25 mouse cellular contexts compared by ENCODE assay signal in genomic region chr4:139807820-139808219, GRCm38 (mm10). TPM values are rescaled to one million over a fixed set of nuclear protein-coding genes. Genes with fewer than 3 reads are reported as not detected.
DNase-seq lines count a peak whose midpoint lies in the region; ATAC-seq and TF ChIP-seq lines count a peak whose summit lies in the region.
"Had no signal": no experiment of that assay in that cellular context is flagged by ENCODE, and none has a peak within 500 bp of the region (broad histone marks: within the 10 kb centered on the region; RNA-seq: fewer than 3 reads in every experiment).

No protein-coding gene starts in this region.

- H3K4me3 ChIP-seq in midbrain, embryonic 10.5 days = peak overlapping the region; percentile 36
- H3K4me3 ChIP-seq in midbrain, postnatal 0 days (ENCODE audit: low read depth, low read length) = no peak overlapping the region
- no peak overlapping the region for H3K4me3 ChIP-seq in midbrain, embryonic 12.5 days
- no peak overlapping the region for H3K4me3 ChIP-seq in liver, embryonic 12.5 days
- H3K4me3 ChIP-seq: heart, adult 2 months; intestine, embryonic 15.5 days had no signal

- peak overlapping the region; percentile 86 for H3K27ac ChIP-seq in midbrain, embryonic 10.5 days (replicated peaks)
- no peak overlapping the region for H3K27ac ChIP-seq in midbrain, postnatal 0 days (ENCODE audit: low read depth, low read length)
- H3K27ac ChIP-seq in midbrain, embryonic 12.5 days (replicated peaks) = peak overlapping the region; percentile 91
- no peak overlapping the region for H3K27ac ChIP-seq in liver, embryonic 12.5 days
- H3K27ac ChIP-seq: heart, adult 2 months; intestine, embryonic 15.5 days had no signal

- H3K4me1 ChIP-seq in midbrain, embryonic 10.5 days = peaks cover 96% of the 10 kb centered on the region
- no peaks in the 10 kb centered on the region for H3K4me1 ChIP-seq in midbrain, postnatal 0 days (ENCODE audit: insufficient read depth, low read length)
- peaks cover 77% of the 10 kb centered on the region for H3K4me1 ChIP-seq in midbrain, embryonic 12.5 days
- no peaks in the 10 kb centered on the region for H3K4me1 ChIP-seq in liver, embryonic 12.5 days
- H3K4me1 ChIP-seq: intestine, embryonic 15.5 days had no signal

- H3K36me3 ChIP-seq in midbrain, embryonic 10.5 days = no peaks in the 10 kb centered on the region
- no peaks in the 10 kb centered on the region for H3K36me3 ChIP-seq in midbrain, postnatal 0 days (ENCODE audit: insufficient read depth, low read length)
- H3K36me3 ChIP-seq in midbrain, embryonic 12.5 days = no peaks in the 10 kb centered on the region
- H3K36me3 ChIP-seq in liver, embryonic 12.5 days = no peaks in the 10 kb centered on the region
- H3K36me3 ChIP-seq: intestine, embryonic 15.5 days had no signal

- WGBS in midbrain, embryonic 10.5 days = 5% methylated on average over 10 of the region's 10 CpGs
- 17% methylated on average over 10 of the region's 10 CpGs for WGBS in midbrain, postnatal 0 days
- WGBS in midbrain, embryonic 12.5 days = 4% methylated on average over 10 of the region's 10 CpGs
- WGBS in liver, embryonic 12.5 days (ENCODE audit: insufficient replicate concordance) = 24% methylated on average over 10 of the region's 10 CpGs

- H3K9me3 ChIP-seq in midbrain, embryonic 10.5 days (replicated peaks) = no peaks in the 10 kb centered on the region
- H3K9me3 ChIP-seq in midbrain, postnatal 0 days (ENCODE audit: low read length) = no peaks in the 10 kb centered on the region
- H3K9me3 ChIP-seq in midbrain, embryonic 12.5 days = no peaks in the 10 kb centered on the region
- H3K9me3 ChIP-seq in liver, embryonic 12.5 days (replicated peaks) = no peaks in the 10 kb centered on the region
- H3K9me3 ChIP-seq: intestine, embryonic 15.5 days had no signal

- H3K27me3 ChIP-seq in midbrain, embryonic 10.5 days (ENCODE audit: low read depth, poor library complexity, severe bottlenecking) = peaks cover 99% of the 10 kb centered on the region
- H3K27me3 ChIP-seq in midbrain, postnatal 0 days (ENCODE audit: insufficient read depth, low read length) = peaks cover 9% of the 10 kb centered on the region
- peaks cover 82% of the 10 kb centered on the region for H3K27me3 ChIP-seq in midbrain, embryonic 12.5 days
- H3K27me3 ChIP-seq in liver, embryonic 12.5 days (replicated peaks) = peaks cover 91% of the 10 kb centered on the region
- H3K27me3 ChIP-seq: Patski had no signal

- intact Hi-C loops in left cerebral cortex, postnatal 25 days (cut with DNase I) = no loop called here

- DNase-seq in embryo, embryonic 10.5 days (ENCODE audit: low spot score) = peak; percentile 52
- DNase-seq in embryo, embryonic 10 days (ENCODE audit: low spot score) = no peak
- DNase-seq in midbrain, embryonic 10.5 days (ENCODE audit: low spot score) = peak; percentile 68
- no peak for DNase-seq in midbrain, postnatal 0 days (ENCODE audit: low spot score)
- no peak for DNase-seq in gastrocnemius, postnatal 25 days
- DNase-seq in left cerebral cortex, postnatal 25 days (ENCODE audit: low spot score in 2 of 2) = no peak
- DNase-seq: adrenal gland, adult 8-10 months; cerebellum, adult 8-10 months; heart, adult 2 months; heart, postnatal 4 days; kidney, adult 9 months; kidney, postnatal 25 days; left cerebral cortex, postnatal 4 days; liver; liver, postnatal 0 days; lung, postnatal 10 days; thymus, postnatal 14 days had no signal

- ATAC-seq in midbrain, postnatal 0 days (ENCODE audit: low FRiP score) = no peak
- peak; percentile 3; the same call in 1 of the 2 replicates for ATAC-seq in midbrain, embryonic 12.5 days (ENCODE audit: low FRiP score, low read depth)
- ATAC-seq in liver, embryonic 12.5 days = no peak
- ATAC-seq: intestine, embryonic 15.5 days; liver, postnatal 0 days; Patski had no signal

- no peak overlapping the region for H3K4me2 ChIP-seq in midbrain, postnatal 0 days (ENCODE audit: low read depth, low read length, poor library complexity, severe bottlenecking)
- peak overlapping the region; percentile 32 for H3K4me2 ChIP-seq in midbrain, embryonic 12.5 days (replicated peaks)
- no peak overlapping the region for H3K4me2 ChIP-seq in liver, embryonic 12.5 days
- H3K4me2 ChIP-seq: intestine, embryonic 15.5 days had no signal

- TF ChIP-seq CTCF in midbrain, postnatal 0 days (IDR thresholded peaks at IDR 0.05) = no peak

- H3K9ac ChIP-seq in midbrain, postnatal 0 days (replicated peaks; ENCODE audit: low read length, poor library complexity, severe bottlenecking) = no peak overlapping the region
- no peak overlapping the region for H3K9ac ChIP-seq in midbrain, embryonic 12.5 days (replicated peaks)
- H3K9ac ChIP-seq in liver, embryonic 12.5 days = no peak overlapping the region
- H3K9ac ChIP-seq: intestine, embryonic 15.5 days; liver, postnatal 0 days had no signal

RNA-seq across cellular contexts. Expression of gene Pax7, which starts 25.5 kb away (rescaled TPM):
- polyA plus RNA-seq in midbrain, embryonic 10.5 days (2016; fragmentation: Nextera tagmentation; extraction: Ambion mirVana) = 1.3 and 1.8 TPM in 2 replicates
- total RNA-seq in midbrain, postnatal 0 days (2014; rRNA removed) = 34.9 and 36.0 TPM in 2 replicates
- 3.0 and 3.4 TPM in 2 replicates for polyA plus RNA-seq in midbrain, postnatal 0 days (2015; fragmentation: Nextera tagmentation; extraction: Ambion mirVana)
- 4.4 and 5.7 TPM in 2 replicates for polyA plus RNA-seq in midbrain, embryonic 12.5 days (2016; fragmentation: Nextera tagmentation; extraction: Ambion mirVana)
- 0.07 TPM in 1 of 2 replicates, not detected in the other for polyA plus RNA-seq in liver, embryonic 12.5 days (2016; fragmentation: Nextera tagmentation; extraction: Ambion mirVana)
- 1 to 10 TPM; 1.6 to 2.4 TPM for total RNA-seq in gastrocnemius, postnatal 25 days (2021)
- total RNA-seq in left cerebral cortex, postnatal 25 days (2021) = not detected
- total RNA-seq: adrenal gland, adult 8-10 months; heart, adult 2 months; heart, postnatal 4 days; left cerebral cortex, adult 18-20 months; megakaryocyte, adult 5-6 weeks had no signal
- polyA plus RNA-seq: heart, adult 2 months; heart, embryonic 14.5 days; intestine, embryonic 15.5 days; liver, postnatal 0 days; Patski; small intestine, adult 2 months had no signal

Comparison
In these comparisons a context has a peak if more than half of its experiments do, and no peak if none do; other contexts are left out.
1. DNase-seq: peak in embryo, embryonic 10.5 days (single experiment) and midbrain, embryonic 10.5 days (single experiment); none in embryo, embryonic 10 days (single experiment), midbrain, postnatal 0 days (single experiment), gastrocnemius, postnatal 25 days (single experiment) and left cerebral cortex, postnatal 25 days (0 of 2).
2. H3K27ac ChIP-seq: peak in midbrain, embryonic 10.5 days (single experiment) and midbrain, embryonic 12.5 days (single experiment); none in midbrain, postnatal 0 days (single experiment) and liver, embryonic 12.5 days (single experiment).